Mouse (Mus musculus) forebrain, embryonic 12.5 days (tissue): ENCODE measurements around the gene Palld. TPM values are rescaled to one million over a fixed set of nuclear protein-coding genes. Genes with fewer than 3 reads are reported as not detected.

ENCODE experiments used
- ATAC-seq: fragments of 200-750 bp; cut with Nextera tagmentation; 2 replicates; pipeline ENCODE4 v1.8.0; 2017; ENCODE audit warnings: moderate TSS enrichment; ENCODE audit not compliant: low FRiP score
- H3K27ac ChIP-seq: fragments of 300-500 bp; sonication (generic); 2 replicates; pipeline ENCODE4 v1.5.1; 2016; ENCODE audit warnings: mild to moderate bottlenecking
- H3K27me3 ChIP-seq: fragments of 300-500 bp; sonication (generic); 2 replicates; pipeline ENCODE4 v1.6.1; 2016; ENCODE audit warnings: mild to moderate bottlenecking
- H3K36me3 ChIP-seq: fragments of 300-500 bp; sonication (generic); replicated peaks from 2 replicates; pipeline ENCODE4 v1.6.1; 2016; ENCODE audit warnings: mild to moderate bottlenecking
- H3K4me1 ChIP-seq: fragments of 300-500 bp; sonication (generic); 2 replicates; pipeline ENCODE4 v1.6.1; 2016
- H3K4me2 ChIP-seq: fragments of 300-500 bp; sonication (generic); 2 replicates; pipeline ENCODE4 v1.6.1; 2016; ENCODE audit warnings: mild to moderate bottlenecking, moderate library complexity
- H3K4me3 ChIP-seq: fragments of 300-500 bp; sonication (generic); replicated peaks from 2 replicates; pipeline ENCODE4 v1.5.1; 2016; ENCODE audit warnings: mild to moderate bottlenecking
- H3K9ac ChIP-seq: fragments of 300-500 bp; sonication (generic); 2 replicates; pipeline ENCODE4 v1.6.1; 2016; ENCODE audit warnings: mild to moderate bottlenecking
- H3K9me3 ChIP-seq: fragments of 300-500 bp; sonication (generic); 2 replicates; pipeline ENCODE4 v1.6.1; 2016
- WGBS: fragments of 180-500 bp; shearing (Covaris S2); methylation state at CpG from one replicate; pipeline ENCODE4 v1.1.7; 2016; 5-methylcytosine and 5-hydroxymethylcytosine counted together
- polyA plus RNA-seq: library from polyadenylated mRNA; unstranded; fragments of >200 nt; fragmentation: Nextera tagmentation; extraction: Ambion mirVana; gene quantifications from 2 replicates; pipeline ENCODE4 v1.2.1, GENCODE M21; 2016

Gene Palld
- polyA plus RNA-seq, 1 experiment from 2014 or later, result 56.0 TPM

DNA sequence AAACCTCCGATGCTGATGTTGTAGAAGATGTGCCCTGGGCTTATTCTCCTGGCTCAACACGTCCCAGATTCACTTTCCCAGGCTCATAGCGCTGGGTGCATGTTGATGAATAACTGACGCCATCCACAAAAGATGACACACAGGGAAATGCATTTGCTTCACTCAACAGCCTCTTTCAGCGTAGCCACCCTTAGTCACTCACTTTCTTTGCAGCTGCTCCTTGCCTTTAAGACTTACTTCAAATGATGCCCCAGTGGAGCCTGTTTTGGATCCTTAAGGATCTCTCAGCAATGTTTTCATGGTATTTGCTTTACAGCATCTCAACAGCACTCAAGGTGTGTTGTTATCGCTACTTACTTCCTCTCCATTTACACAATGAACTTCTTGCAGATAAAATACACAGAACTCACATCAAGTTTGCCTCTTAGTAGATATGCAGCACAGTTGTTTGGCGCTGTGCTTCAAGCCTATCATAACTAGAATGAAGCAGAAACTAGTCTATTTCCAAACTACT lies 105.9 kb downstream of the Palld start:
- no peak overlapping the region for H3K4me3 ChIP-seq
- H3K9ac ChIP-seq, result no peak overlapping the region
- 85% methylated on average over 7 of the region's 7 CpGs for WGBS
- no peaks in the 10 kb centered on the region for H3K27me3 ChIP-seq
- H3K4me2 ChIP-seq, result no peak overlapping the region
- no peak overlapping the region for H3K27ac ChIP-seq
- ATAC-seq, result no peak
- no peaks in the 10 kb centered on the region for H3K36me3 ChIP-seq
- no peaks in the 10 kb centered on the region for H3K4me1 ChIP-seq
- no peaks in the 10 kb centered on the region for H3K9me3 ChIP-seq

DNA sequence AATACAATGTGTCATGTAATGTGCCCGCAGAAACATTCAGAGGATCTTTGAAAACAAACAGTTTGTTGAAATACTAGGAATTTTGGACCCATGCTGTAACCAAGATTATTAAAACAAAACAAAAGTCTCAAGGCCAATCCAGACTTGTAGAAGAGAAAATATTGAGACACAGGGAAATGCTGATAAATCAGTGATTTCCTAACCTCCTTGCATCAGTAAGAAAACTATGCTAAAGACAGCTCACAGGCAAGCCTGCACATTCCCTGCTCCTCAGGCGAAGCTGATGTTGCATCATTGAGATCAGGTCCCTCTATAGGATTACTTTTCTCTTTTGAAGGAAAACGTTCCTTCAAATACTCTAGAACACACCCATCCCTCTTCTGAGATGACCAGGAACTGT lies 112.5 kb downstream of the Palld start:
- ATAC-seq, result no peak
- 75% methylated on average over 3 of the region's 3 CpGs for WGBS
- Histone ChIP-seq H3K27me3 (no peaks in the 10 kb centered on the region), H3K4me2 (no peak overlapping the region), H3K36me3 (no peaks in the 10 kb centered on the region), H3K4me3 (no peak overlapping the region), H3K27ac (no peak overlapping the region), H3K4me1 (no peaks in the 10 kb centered on the region), H3K9ac (no peak overlapping the region), H3K9me3 (no peaks in the 10 kb centered on the region)

DNA sequence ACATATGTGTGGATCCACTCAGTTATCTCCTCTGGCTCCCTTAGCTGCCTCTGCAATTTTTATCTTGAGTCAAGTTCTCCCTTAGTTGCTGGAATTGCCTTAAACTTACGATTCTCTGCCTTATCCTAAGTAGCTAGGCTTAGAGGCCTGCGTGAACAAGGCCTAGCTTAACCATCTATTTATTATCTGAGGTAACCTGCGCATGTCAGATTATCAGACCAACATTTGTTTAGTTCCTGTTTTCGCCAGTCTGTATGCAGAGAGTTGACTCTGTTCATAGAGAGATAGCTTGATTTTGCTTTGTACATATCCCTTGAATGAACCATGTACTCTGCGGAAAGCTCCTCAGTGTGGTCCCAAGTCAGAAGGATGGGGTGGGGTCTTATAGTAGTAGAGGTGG lies 113.2 kb downstream of the Palld start:
- Histone ChIP-seq H3K36me3 (no peaks in the 10 kb centered on the region), H3K4me1 (no peaks in the 10 kb centered on the region), H3K27me3 (no peaks in the 10 kb centered on the region), H3K4me2 (no peak overlapping the region), H3K9me3 (no peaks in the 10 kb centered on the region), H3K4me3 (no peak overlapping the region), H3K9ac (no peak overlapping the region), H3K27ac (no peak overlapping the region)
- WGBS, result 92% methylated on average over 5 of the region's 5 CpGs
- ATAC-seq, result no peak

DNA sequence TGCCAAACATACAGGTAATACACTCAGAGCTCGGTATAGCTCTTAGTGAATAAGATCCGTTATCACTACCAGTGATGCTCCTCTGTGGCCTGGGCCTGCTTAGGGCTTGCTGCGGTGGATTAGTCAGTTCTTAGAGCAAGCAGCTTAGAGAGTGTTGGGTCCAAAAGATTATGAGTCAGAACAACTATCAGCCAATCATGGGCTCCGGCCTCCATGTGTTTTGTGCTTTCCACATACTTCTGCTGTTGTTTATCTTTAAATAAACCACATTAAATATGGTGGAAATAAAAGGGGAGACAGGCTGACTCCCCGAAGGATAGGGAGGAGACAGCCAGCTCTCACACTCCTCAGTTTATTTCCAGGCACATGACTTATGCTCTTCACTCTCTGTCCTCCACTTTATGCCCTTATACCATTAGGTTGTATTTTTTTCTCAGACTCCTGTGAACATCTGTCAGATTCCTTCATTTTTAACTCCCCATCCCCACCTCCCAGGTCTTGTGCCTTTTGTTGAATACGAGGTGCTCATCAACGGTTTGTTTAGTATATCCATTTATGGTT lies 119.5 kb downstream of the Palld start:
- no peak for ATAC-seq
- H3K4me2 ChIP-seq, result no peak overlapping the region
- no peaks in the 10 kb centered on the region for H3K9me3 ChIP-seq
- H3K27ac ChIP-seq, result no peak overlapping the region
- H3K36me3 ChIP-seq, result no peaks in the 10 kb centered on the region
- no peak overlapping the region for H3K9ac ChIP-seq
- no peak overlapping the region for H3K4me3 ChIP-seq
- H3K27me3 ChIP-seq, result no peaks in the 10 kb centered on the region
- 87% methylated on average over 7 of the region's 7 CpGs for WGBS
- no peaks in the 10 kb centered on the region for H3K4me1 ChIP-seq

DNA sequence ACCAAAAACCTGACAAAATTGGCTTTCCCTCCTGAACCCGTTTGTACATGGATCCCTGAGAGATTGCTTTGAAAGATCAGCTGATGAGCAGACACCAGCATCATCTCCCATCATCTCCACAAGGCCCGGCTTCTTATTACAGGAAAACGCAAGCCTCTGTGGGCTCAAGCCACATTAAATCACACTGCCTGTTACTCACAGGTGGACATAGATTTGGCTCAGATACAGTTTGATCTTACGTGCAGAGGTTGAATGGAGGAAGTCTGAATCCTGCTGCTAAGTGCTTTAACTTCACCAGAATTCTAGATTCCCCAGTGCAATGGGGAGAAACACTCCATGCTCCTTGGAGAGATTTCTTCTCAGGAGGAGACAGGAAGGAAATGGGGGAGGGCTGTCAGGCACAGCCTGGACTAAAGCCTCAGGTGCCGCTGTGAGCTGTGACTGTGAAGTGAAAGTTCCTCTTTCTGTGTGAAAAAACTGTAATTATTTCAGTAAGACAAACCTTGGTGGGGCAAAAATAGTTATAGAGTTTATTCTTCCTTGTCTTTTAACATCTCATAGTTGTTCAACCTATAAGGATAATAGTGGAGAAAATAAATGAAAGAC lies 121.7 kb downstream of the Palld start:
- Histone ChIP-seq H3K4me1 (no peaks in the 10 kb centered on the region), H3K27me3 (no peaks in the 10 kb centered on the region), H3K36me3 (no peaks in the 10 kb centered on the region), H3K27ac (no peak overlapping the region), H3K4me3 (no peak overlapping the region), H3K9me3 (no peaks in the 10 kb centered on the region), H3K4me2 (no peak overlapping the region), H3K9ac (no peak overlapping the region)
- no peak for ATAC-seq
- 83% methylated on average over 5 of the region's 5 CpGs for WGBS

DNA sequence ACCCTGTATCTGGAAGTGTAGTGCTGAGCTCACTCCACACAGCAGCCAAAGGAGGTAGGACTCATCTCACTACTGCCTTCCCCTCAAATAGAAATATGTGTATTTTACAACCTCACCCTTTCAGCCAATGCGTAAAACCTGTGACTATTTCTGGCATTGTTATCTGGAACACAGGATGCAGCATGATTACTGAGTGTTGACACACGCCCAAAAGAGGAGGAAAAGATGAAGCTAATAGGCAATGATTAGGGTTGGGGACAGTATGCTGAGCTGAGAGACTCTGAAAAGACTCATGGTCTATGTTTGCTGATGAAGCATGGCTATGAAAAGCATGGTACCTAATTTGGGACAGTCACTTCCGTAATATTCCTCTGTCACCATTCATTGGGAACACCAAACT lies 124.3 kb downstream of the Palld start:
- no peak overlapping the region for H3K9ac ChIP-seq
- WGBS, result 89% methylated on average over 3 of the region's 3 CpGs
- no peak for ATAC-seq
- H3K9me3 ChIP-seq, result no peaks in the 10 kb centered on the region
- no peak overlapping the region for H3K4me3 ChIP-seq
- H3K36me3 ChIP-seq, result no peaks in the 10 kb centered on the region
- H3K4me1 ChIP-seq, result no peaks in the 10 kb centered on the region
- H3K27me3 ChIP-seq, result no peaks in the 10 kb centered on the region
- no peak overlapping the region for H3K4me2 ChIP-seq
- no peak overlapping the region for H3K27ac ChIP-seq

DNA sequence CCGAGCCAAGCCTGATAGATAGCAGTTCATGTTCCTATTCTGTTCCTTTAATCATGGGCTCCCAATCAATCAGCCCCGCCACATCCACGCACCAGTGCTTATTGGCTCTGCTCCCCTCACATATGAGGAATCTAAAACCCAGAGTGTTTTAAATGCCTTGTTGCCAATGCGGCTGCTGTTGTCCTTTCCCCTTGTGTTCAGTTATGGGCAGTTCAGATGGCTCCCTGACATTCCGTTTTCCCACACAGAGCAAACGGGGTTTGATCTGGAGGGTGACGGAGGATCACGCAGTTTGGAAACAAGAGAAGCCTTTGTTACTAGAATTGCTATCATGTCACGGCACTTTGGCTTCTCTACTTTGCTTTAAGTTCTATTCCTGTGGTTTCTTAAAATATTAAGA lies 125.9 kb downstream of the Palld start:
- no peak overlapping the region for H3K4me2 ChIP-seq
- H3K9me3 ChIP-seq, result no peaks in the 10 kb centered on the region
- no peaks in the 10 kb centered on the region for H3K4me1 ChIP-seq
- no peaks in the 10 kb centered on the region for H3K27me3 ChIP-seq
- H3K9ac ChIP-seq, result no peak overlapping the region
- ATAC-seq, result no peak
- 78% methylated on average over 9 of the region's 9 CpGs for WGBS
- H3K36me3 ChIP-seq, result no peaks in the 10 kb centered on the region
- no peak overlapping the region for H3K4me3 ChIP-seq
- no peak overlapping the region for H3K27ac ChIP-seq

DNA sequence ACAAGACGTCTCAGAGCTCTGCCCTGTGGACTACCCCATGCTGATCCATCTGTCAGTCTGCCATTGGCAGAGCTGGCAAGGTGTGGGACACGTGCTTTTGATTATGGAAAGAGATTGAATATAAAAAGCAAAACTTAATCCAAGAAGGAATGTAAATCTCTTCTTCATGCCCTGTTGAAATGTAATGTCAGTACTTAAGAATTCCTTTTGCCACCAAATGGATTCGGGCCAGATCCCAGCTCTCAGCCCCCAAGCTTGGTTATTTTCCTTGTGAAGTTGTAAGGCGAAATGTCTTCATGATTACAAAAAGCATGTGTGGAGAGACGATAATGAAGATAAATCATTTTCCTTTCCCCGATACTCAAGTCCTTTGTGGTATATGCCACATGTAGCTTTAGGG lies 126.6 kb downstream of the Palld start:
- WGBS, result 77% methylated on average over 6 of the region's 6 CpGs
- H3K4me1 ChIP-seq, result no peaks in the 10 kb centered on the region
- no peaks in the 10 kb centered on the region for H3K36me3 ChIP-seq
- H3K9me3 ChIP-seq, result no peaks in the 10 kb centered on the region
- H3K4me3 ChIP-seq, result no peak overlapping the region
- no peak overlapping the region for H3K27ac ChIP-seq
- no peaks in the 10 kb centered on the region for H3K27me3 ChIP-seq
- no peak for ATAC-seq
- no peak overlapping the region for H3K9ac ChIP-seq
- H3K4me2 ChIP-seq, result no peak overlapping the region

DNA sequence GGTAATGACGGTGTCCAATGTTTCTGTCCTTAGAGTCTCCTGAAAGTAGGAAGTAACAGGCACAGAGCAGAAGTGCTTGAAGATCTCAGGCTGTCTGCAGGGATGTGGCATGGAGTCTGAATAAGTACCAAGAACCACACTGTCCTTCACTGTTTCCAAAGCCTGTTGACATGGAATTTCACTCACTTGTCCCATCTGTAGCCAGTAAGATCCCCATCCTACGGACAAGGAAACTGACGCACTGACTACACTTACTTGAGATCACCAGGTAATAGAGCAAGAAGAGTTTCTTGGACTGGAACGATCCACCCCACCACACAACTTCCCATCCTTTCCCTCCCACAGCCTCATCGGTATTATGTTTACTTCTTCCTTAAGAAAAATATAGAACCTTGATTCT lies 128.3 kb downstream of the Palld start:
- Histone ChIP-seq H3K4me2 (no peak overlapping the region), H3K4me1 (no peaks in the 10 kb centered on the region), H3K9ac (no peak overlapping the region), H3K27me3 (no peaks in the 10 kb centered on the region), H3K36me3 (no peaks in the 10 kb centered on the region), H3K27ac (no peak overlapping the region), H3K9me3 (no peaks in the 10 kb centered on the region), H3K4me3 (no peak overlapping the region)
- ATAC-seq, result no peak
- WGBS, result 91% methylated on average over 5 of the region's 5 CpGs

DNA sequence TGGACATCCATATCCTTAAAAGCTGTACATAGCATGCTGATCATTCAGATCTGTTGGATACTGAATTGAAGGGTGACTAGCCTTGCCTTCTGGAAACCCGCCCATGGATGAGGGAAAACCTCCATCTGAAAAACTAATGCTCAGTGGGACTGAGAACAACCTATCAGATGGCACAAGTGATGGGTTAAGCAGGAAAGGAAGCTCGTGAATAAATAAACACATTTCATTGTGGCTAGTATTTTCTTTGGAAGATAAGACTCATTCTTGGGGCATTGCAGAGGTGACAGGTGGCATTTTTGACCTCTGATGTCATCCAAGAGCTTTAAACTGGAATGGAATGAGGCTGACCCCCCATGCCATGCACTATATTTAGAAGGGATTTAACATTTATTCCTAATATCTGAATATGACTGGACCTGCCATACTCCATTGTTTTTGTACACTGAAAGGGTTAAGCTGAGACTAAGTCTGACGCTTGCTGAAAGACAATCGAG lies 128.8 kb downstream of the Palld start:
- 73% methylated on average over 4 of the region's 4 CpGs for WGBS
- Histone ChIP-seq H3K27ac (no peak overlapping the region), H3K36me3 (no peaks in the 10 kb centered on the region), H3K27me3 (no peaks in the 10 kb centered on the region), H3K4me2 (no peak overlapping the region), H3K9me3 (no peaks in the 10 kb centered on the region), H3K4me1 (no peaks in the 10 kb centered on the region), H3K9ac (no peak overlapping the region), H3K4me3 (no peak overlapping the region)
- ATAC-seq, result no peak

DNA sequence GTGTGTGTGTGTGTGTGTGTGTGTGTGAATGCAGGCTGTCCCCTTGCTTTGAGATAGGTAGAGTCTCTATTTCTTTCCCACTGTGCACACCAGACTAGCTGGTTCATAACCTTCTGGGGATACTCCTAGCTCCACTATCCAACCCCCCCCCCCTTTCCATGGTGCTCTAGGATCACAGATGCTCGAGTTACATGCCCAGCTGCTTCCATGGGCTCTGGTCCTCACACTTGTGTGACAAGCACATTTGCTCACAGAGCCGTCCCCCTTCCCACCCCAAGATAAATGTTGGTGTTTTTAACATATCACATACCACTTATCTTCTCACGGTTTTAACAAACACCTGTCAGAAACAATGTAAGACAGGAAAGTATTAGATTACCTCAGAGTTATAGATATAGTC lies 131.2 kb downstream of the Palld start:
- H3K4me1 ChIP-seq, result no peaks in the 10 kb centered on the region
- no peak overlapping the region for H3K27ac ChIP-seq
- no peaks in the 10 kb centered on the region for H3K36me3 ChIP-seq
- H3K4me2 ChIP-seq, result no peak overlapping the region
- no peaks in the 10 kb centered on the region for H3K9me3 ChIP-seq
- no peak overlapping the region for H3K4me3 ChIP-seq
- 75% methylated on average over 3 of the region's 3 CpGs for WGBS
- no peak overlapping the region for H3K9ac ChIP-seq
- no peak for ATAC-seq
- H3K27me3 ChIP-seq, result no peaks in the 10 kb centered on the region

DNA sequence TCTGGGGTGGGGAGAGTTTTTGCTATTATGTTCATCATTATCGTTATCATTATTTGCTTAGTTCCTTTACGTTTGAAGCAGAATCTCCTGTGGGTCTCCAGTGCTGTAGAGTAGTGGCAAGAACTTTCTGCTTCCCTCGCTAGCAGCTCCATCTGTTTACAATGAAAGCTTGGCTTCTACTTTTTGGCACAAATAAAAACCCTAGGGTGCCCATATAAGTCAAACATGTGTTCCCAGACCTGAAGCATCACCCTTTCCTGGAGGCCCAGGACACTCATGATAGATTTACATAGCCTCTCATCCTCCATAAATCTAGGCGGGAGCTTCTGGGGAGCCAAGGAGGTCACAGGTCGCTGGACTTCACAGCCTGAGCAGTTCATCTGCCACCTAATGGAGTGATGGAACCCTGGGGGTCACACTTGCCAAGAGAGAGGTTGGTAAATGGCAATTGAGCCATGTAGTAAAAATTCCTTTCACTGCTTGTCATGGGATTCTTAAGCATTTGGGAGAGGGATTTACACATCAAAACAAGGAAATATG lies 133.1 kb downstream of the Palld start:
- Histone ChIP-seq H3K27me3 (no peaks in the 10 kb centered on the region), H3K4me2 (no peak overlapping the region), H3K4me3 (no peak overlapping the region), H3K36me3 (no peaks in the 10 kb centered on the region), H3K4me1 (no peaks in the 10 kb centered on the region), H3K9ac (no peak overlapping the region), H3K27ac (no peak overlapping the region), H3K9me3 (no peaks in the 10 kb centered on the region)
- no peak for ATAC-seq
- WGBS, result 81% methylated on average over 5 of the region's 5 CpGs

DNA sequence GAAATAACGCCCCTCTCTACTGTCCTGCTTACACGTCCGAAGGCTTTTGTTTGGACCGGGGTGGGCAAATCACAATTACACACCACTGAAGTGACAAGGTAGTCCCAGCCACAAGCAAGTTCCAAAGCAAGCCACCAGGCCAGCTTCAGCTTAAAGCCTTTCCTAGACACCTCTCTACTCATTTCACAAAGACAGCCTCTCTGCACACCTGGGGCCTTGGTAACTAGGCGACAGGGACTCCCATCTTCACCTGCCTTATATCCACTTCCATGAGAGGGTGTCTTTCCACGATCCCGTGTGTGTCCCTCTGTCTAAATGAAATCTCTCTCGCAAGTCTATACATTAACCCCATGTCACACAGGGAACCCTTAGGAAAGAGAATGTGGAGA lies 142.3 kb downstream of the Palld start:
- Histone ChIP-seq H3K9ac (peak overlapping the region; percentile 75), H3K27ac (peak overlapping the region; percentile 88), H3K27me3 (no peaks in the 10 kb centered on the region), H3K9me3 (no peaks in the 10 kb centered on the region), H3K4me2 (peak overlapping the region; percentile 75), H3K36me3 (0 out of 2 replicates have a peak, but pooled peaks cover 6% of the 10 kb centered on the region), H3K4me1 (peaks cover 26% of the 10 kb centered on the region), H3K4me3 (peak overlapping the region; percentile 70)
- 14% methylated on average over 8 of the region's 8 CpGs for WGBS
- no peak for ATAC-seq
